ENCODE assay signal across 15 mouse cellular contexts in the genomic region with DNA sequence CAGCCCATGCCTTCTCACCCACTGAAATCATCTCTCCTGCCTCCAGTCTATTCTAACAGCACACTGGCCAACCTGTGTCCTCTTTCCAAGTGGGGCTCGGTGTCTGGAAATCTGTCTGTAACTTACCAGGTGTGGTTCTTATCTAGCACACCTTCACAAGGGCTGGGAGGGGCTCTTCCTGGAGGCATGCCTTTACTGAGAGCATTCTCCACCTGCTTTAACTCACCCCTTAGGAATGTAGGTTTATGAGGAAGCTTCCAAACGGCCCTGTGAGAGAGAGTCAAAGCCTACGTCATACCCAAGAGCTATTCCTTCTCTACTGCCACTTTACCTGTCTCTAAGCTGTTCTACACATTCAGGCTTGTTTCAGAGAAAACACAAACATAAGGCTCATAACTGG.
DNase-seq lines count a peak whose midpoint lies in the region; ATAC-seq lines count a peak whose summit lies in the region.
"Had no signal": no experiment of that assay in that cellular context is flagged by ENCODE, and none has a peak within 500 bp of the region (broad histone marks: within the 10 kb centered on the region; RNA-seq: fewer than 3 reads in every experiment).

No protein-coding gene starts in this region.

- no peak overlapping the region for H3K9ac ChIP-seq in hindbrain, embryonic 12.5 days
- no peak overlapping the region for H3K9ac ChIP-seq in hindbrain, embryonic 14.5 days
- H3K9ac ChIP-seq in intestine, embryonic 15.5 days = no peak overlapping the region
- H3K9ac ChIP-seq in midbrain, embryonic 15.5 days = no peak overlapping the region

- H3K4me1 ChIP-seq in hindbrain, embryonic 12.5 days = peaks cover 47% of the 10 kb centered on the region
- peaks cover 29% of the 10 kb centered on the region for H3K4me1 ChIP-seq in hindbrain, embryonic 10.5 days (replicated peaks)
- peaks cover 17% of the 10 kb centered on the region for H3K4me1 ChIP-seq in hindbrain, embryonic 14.5 days (replicated peaks; ENCODE audit: control insufficient read depth, insufficient read depth, low read length)
- peaks cover 6% of the 10 kb centered on the region; the same call in 1 of the 2 replicates for H3K4me1 ChIP-seq in intestine, embryonic 15.5 days (replicated peaks)
- peaks cover 22% of the 10 kb centered on the region for H3K4me1 ChIP-seq in midbrain, embryonic 15.5 days

- H3K4me3 ChIP-seq in hindbrain, embryonic 12.5 days = 0 out of 2 replicates have a peak overlapping the region, but pooled peaks have one; percentile 1
- H3K4me3 ChIP-seq in hindbrain, embryonic 10.5 days = no peak overlapping the region
- H3K4me3 ChIP-seq in hindbrain, embryonic 14.5 days (replicated peaks; ENCODE audit: low read length) = peak overlapping the region; percentile 34
- no peak overlapping the region for H3K4me3 ChIP-seq in intestine, embryonic 15.5 days (replicated peaks)
- H3K4me3 ChIP-seq in midbrain, embryonic 15.5 days = no peak overlapping the region; the same call in 1 of the 2 replicates

- no peak for ATAC-seq in hindbrain, embryonic 12.5 days (ENCODE audit: low FRiP score)
- no peak for ATAC-seq in hindbrain, embryonic 14.5 days (ENCODE audit: low FRiP score)
- peak; percentile 93 for ATAC-seq in intestine, embryonic 15.5 days
- no peak for ATAC-seq in midbrain, embryonic 15.5 days (replicated peaks)
- ATAC-seq in cerebellum, adult (ENCODE audit: insufficient number of reproducible peaks, low FRiP score, low TSS enrichment) = no peak

- no peaks in the 10 kb centered on the region for H3K36me3 ChIP-seq in hindbrain, embryonic 12.5 days
- no peaks in the 10 kb centered on the region for H3K36me3 ChIP-seq in hindbrain, embryonic 10.5 days
- H3K36me3 ChIP-seq in hindbrain, embryonic 14.5 days (replicated peaks; ENCODE audit: control insufficient read depth, insufficient read depth) = no peaks in the 10 kb centered on the region
- no peaks in the 10 kb centered on the region for H3K36me3 ChIP-seq in intestine, embryonic 15.5 days
- H3K36me3 ChIP-seq in midbrain, embryonic 15.5 days (replicated peaks) = no peaks in the 10 kb centered on the region

- WGBS in hindbrain, embryonic 12.5 days = 84% methylated on average over 3 of the region's 3 CpGs
- 87% methylated on average over 3 of the region's 3 CpGs for WGBS in hindbrain, embryonic 10.5 days
- 82% methylated on average over 3 of the region's 3 CpGs for WGBS in hindbrain, embryonic 14.5 days
- WGBS in intestine, embryonic 15.5 days = 44% methylated on average over 3 of the region's 3 CpGs
- 90% methylated on average over 3 of the region's 3 CpGs for WGBS in midbrain, embryonic 15.5 days

- no peak overlapping the region for H3K27ac ChIP-seq in hindbrain, embryonic 12.5 days
- no peak overlapping the region for H3K27ac ChIP-seq in hindbrain, embryonic 10.5 days
- H3K27ac ChIP-seq in hindbrain, embryonic 14.5 days = no peak overlapping the region
- H3K27ac ChIP-seq in intestine, embryonic 15.5 days = no peak overlapping the region
- no peak overlapping the region for H3K27ac ChIP-seq in midbrain, embryonic 15.5 days

- H3K27me3 ChIP-seq in hindbrain, embryonic 12.5 days = peaks cover 32% of the 10 kb centered on the region
- peaks cover 98% of the 10 kb centered on the region for H3K27me3 ChIP-seq in hindbrain, embryonic 10.5 days (ENCODE audit: insufficient read depth, poor library complexity, severe bottlenecking)
- no peaks in the 10 kb centered on the region for H3K27me3 ChIP-seq in hindbrain, embryonic 14.5 days (ENCODE audit: control insufficient read depth, insufficient read depth, low read length)
- peaks cover 8% of the 10 kb centered on the region; the same call in 1 of the 2 replicates for H3K27me3 ChIP-seq in intestine, embryonic 15.5 days (replicated peaks)
- H3K27me3 ChIP-seq in midbrain, embryonic 15.5 days (replicated peaks) = peaks cover 8% of the 10 kb centered on the region; the same call in 1 of the 2 replicates

- peak overlapping the region; percentile 60 for H3K4me2 ChIP-seq in hindbrain, embryonic 12.5 days (replicated peaks)
- peak overlapping the region; percentile 59 for H3K4me2 ChIP-seq in hindbrain, embryonic 14.5 days (replicated peaks)
- no peak overlapping the region for H3K4me2 ChIP-seq in intestine, embryonic 15.5 days (replicated peaks)
- peak overlapping the region; percentile 38 for H3K4me2 ChIP-seq in midbrain, embryonic 15.5 days
- H3K4me2 ChIP-seq: liver, embryonic 11.5 days had no signal

- H3K9me3 ChIP-seq in hindbrain, embryonic 12.5 days (replicated peaks) = no peaks in the 10 kb centered on the region
- H3K9me3 ChIP-seq in hindbrain, embryonic 10.5 days = no peaks in the 10 kb centered on the region
- H3K9me3 ChIP-seq in hindbrain, embryonic 14.5 days (ENCODE audit: control insufficient read depth, low read length) = no peaks in the 10 kb centered on the region
- no peaks in the 10 kb centered on the region for H3K9me3 ChIP-seq in intestine, embryonic 15.5 days
- no peaks in the 10 kb centered on the region for H3K9me3 ChIP-seq in midbrain, embryonic 15.5 days

- DNase-seq in hindbrain, embryonic 10.5 days (ENCODE audit: low spot score) = no peak
- DNase-seq in hindbrain, embryonic 14.5 days (ENCODE audit: low spot score) = no peak
- no peak for DNase-seq in frontal cortex, postnatal 25 days (ENCODE audit: low spot score in 2 of 2)
- no peak for DNase-seq in testis, postnatal 10 days (ENCODE audit: low spot score)
- DNase-seq: adrenal gland, adult 2 months; cerebellum, adult 8-10 months; heart, adult 11 months; heart, postnatal 10 days; kidney, adult 18-20 months; thymus, adult 2 months had no signal

Comparison
In these comparisons a context has a peak if more than half of its experiments do, and no peak if none do; other contexts are left out.
1. H3K4me3 ChIP-seq: peak in hindbrain, embryonic 12.5 days (single experiment) and hindbrain, embryonic 14.5 days (single experiment); none in hindbrain, embryonic 10.5 days (single experiment), intestine, embryonic 15.5 days (single experiment) and midbrain, embryonic 15.5 days (single experiment).